Mouse (Mus musculus) neutrophil, adult 83 days (primary cell): Measurements from ENCODE around the gene Zfp972. TPM values are rescaled to one million over a fixed set of nuclear protein-coding genes. Genes with fewer than 3 reads are reported as not detected.

Experiments
- total RNA-seq, 2 experiments: library from RNA; stranded (reverse); gene quantifications; one replicate each; pipeline ENCODE4 v1.2.4; 2023

Gene Zfp972
- total RNA-seq = not detected

DNA sequence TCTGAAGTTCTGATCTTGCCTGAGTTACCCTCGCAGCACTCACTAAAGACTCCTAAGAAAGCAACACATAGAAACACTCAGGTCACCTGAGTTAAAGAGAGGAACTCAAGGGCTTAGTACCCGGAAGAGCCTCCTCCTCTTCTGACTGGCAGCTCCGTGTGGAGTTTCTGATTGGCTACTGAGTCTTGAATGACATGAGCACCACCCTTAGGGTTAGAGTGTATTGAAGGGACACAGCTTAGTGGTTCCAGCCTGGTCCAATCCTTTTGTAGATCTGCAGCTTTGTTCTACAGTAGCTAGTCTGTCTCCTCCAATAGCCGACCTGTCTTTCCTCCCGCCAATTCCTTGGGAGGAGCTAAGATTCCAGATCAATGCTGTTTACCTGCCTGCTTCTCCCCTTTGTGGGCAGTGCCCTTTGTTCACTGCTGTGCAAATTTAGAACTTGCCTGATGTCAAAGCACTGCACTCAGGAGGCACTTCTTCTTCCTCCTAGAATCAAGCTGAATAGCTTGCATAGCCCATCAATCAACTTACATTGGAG is at the start of gene Zfp972:
TSS of gene Zfp972 (minus strand) at position 51 of the 541 bp plus-strand sequence.

GRCm38 (mm10) chr2:177957145-177957544 is 31.7 kb upstream of the Zfp972 start, which contains the start of gene Gm14326:
TSS of gene Gm14326 (minus strand) at chr2:177957297.

GRCm38 (mm10) chr2:177897046-177897578 is 28.3 kb downstream of the Zfp972 start, which contains the start of gene Gm14327:
TSS of gene Gm14327 (plus strand) at chr2:177897096.

Other genes starting within 250 kb of the Zfp972 start
- gene Gm14322, start 166.3 kb downstream of the Zfp972 start, total RNA-seq = 1 to 10 TPM; 2.0 to 3.0 TPM
- gene Gm14325, start 85.3 kb downstream of the Zfp972 start, total RNA-seq = 1 to 10 TPM; 3.8 to 8.5 TPM
- gene Gm14327, start 28.5 kb downstream of the Zfp972 start, total RNA-seq = under 1 TPM; 0.24 to 0.64 TPM
- gene Gm14326, start 31.7 kb upstream of the Zfp972 start, total RNA-seq = 1 to 10 TPM; 5.2 to 6.7 TPM
- 10 to 100 TPM; 21.0 to 26.4 TPM for gene Zfp971, start 97.7 kb upstream of the Zfp972 start, total RNA-seq
- 1 to 10 TPM; 2.6 to 3.4 TPM for gene Zfp931, start 152.9 kb upstream of the Zfp972 start, total RNA-seq
- not detected for gene Phactr3, start 193.4 kb upstream of the Zfp972 start, total RNA-seq